Comparison of ENCODE assay signal across 8 mouse cellular contexts in genomic region chr2:158767742-158768339, GRCm38 (mm10). TPM values are rescaled to one million over a fixed set of nuclear protein-coding genes. Genes with fewer than 3 reads are reported as not detected.
A peak's percentile ranks its signal among the peaks of the same experiment; 100 is the strongest.
DNase-seq lines count a peak whose midpoint lies in the region; ATAC-seq lines count a peak whose summit lies in the region.

Fam83d (plus strand) TSS chr2:158768093.

- H3K36me3 ChIP-seq in intestine, embryonic 14.5 days (ENCODE audit: control insufficient read depth, insufficient read depth, low read length), result no peaks in the 10 kb centered on the region

- peak; percentile 84 to 91 for DNase-seq in adrenal gland, adult 18-20 months (ENCODE audit: low spot score in 2 of 2)
- peak; percentile 98 for DNase-seq in embryo, embryonic 11 days
- peak; percentile 96 for DNase-seq in gastrocnemius, postnatal 25 days
- peak; percentile 93 for DNase-seq in intestine, embryonic 14.5 days (ENCODE audit: low spot score)
- peak; percentile 95 to 98 for DNase-seq in left cerebral cortex, postnatal 14 days (ENCODE audit: low spot score in 2 of 2)
- peak; percentile 98 for DNase-seq in mesoderm, embryonic 11.5 days (ENCODE audit: low read depth, low spot score)
- DNase-seq in right cerebral cortex, postnatal 36 days (ENCODE audit: low spot score in 2 of 2), result peak; percentile 93 to 94
- DNase-seq in yolk sac, embryonic 10.5 days (ENCODE audit: low spot score), result peak; percentile 98

- H3K9me3 ChIP-seq in intestine, embryonic 14.5 days (ENCODE audit: control insufficient read depth, low read length), result no peaks in the 10 kb centered on the region

- peak; percentile 96 for ATAC-seq in intestine, embryonic 14.5 days (replicated peaks; ENCODE audit: low FRiP score, low TSS enrichment, low read depth)

- under 1% methylated on average over 48 of the region's 48 CpGs for WGBS in intestine, embryonic 14.5 days

- no peaks in the 10 kb centered on the region for H3K27me3 ChIP-seq in intestine, embryonic 14.5 days (replicated peaks; ENCODE audit: control insufficient read depth, insufficient read depth, low read length)

- H3K27ac ChIP-seq in intestine, embryonic 14.5 days (ENCODE audit: low read depth), result peak within 1 kb of the TSS; percentile 71

- intact Hi-C loops in left cerebral cortex, postnatal 14 days (cut with DNase I), result loop anchor here (5.0 kb wide), 1 partner anchor 94 kb away; no protein-coding TSS in a partner anchor

- peaks cover 39% of the 10 kb centered on the region for H3K4me1 ChIP-seq in intestine, embryonic 14.5 days (replicated peaks; ENCODE audit: control insufficient read depth, insufficient read depth, low read length)

- peak within 1 kb of the TSS; percentile 86 for H3K4me2 ChIP-seq in intestine, embryonic 14.5 days (ENCODE audit: low read length)

- H3K9ac ChIP-seq in intestine, embryonic 14.5 days (ENCODE audit: low read length), result peak within 1 kb of the TSS; percentile 67

- peak within 1 kb of the TSS; percentile 80 for H3K4me3 ChIP-seq in intestine, embryonic 14.5 days (ENCODE audit: low read depth, low read length)

RNA-seq across cellular contexts. Expression of gene Fam83d, which starts in this region (rescaled TPM):
- under 1 TPM; 0.26 to 0.53 TPM for total RNA-seq in adrenal gland, adult 18-20 months (2021)
- 1 to 10 TPM; 1.2 to 2.3 TPM for total RNA-seq in gastrocnemius, postnatal 25 days (2021)
- 47.3 and 48.6 TPM in 2 replicates for polyA plus RNA-seq in intestine, embryonic 14.5 days (2014; fragmentation: Nextera tagmentation; extraction: Ambion mirVana)
- 1 to 10 TPM; 1.0 to 1.3 TPM for total RNA-seq in left cerebral cortex, postnatal 14 days (2021)

Comparison
In these comparisons a context has a peak if more than half of its experiments do, and no peak if none do; other contexts are left out.
1. Peak in every context shown above with its lines: DNase-seq, ATAC-seq, H3K4me3 ChIP-seq and H3K27ac ChIP-seq.
2. Peak in DNase-seq in adrenal gland, adult 18-20 months; RNA of the gene not detected or under 1 TPM.